Mouse (Mus musculus): ENCODE data around the gene Gramd4. TPM values are rescaled to one million over a fixed set of nuclear protein-coding genes. Genes with fewer than 3 reads are reported as not detected.
"Not testable (repeated sequence)": the region's sequence is repeated elsewhere in the genome, so short reads cannot be mapped to it uniquely, and the experiment has no call there.

Gramd4 gene
- polyA plus RNA-seq, 1 experiment from 2014 or later, result 33.4 TPM

DNA sequence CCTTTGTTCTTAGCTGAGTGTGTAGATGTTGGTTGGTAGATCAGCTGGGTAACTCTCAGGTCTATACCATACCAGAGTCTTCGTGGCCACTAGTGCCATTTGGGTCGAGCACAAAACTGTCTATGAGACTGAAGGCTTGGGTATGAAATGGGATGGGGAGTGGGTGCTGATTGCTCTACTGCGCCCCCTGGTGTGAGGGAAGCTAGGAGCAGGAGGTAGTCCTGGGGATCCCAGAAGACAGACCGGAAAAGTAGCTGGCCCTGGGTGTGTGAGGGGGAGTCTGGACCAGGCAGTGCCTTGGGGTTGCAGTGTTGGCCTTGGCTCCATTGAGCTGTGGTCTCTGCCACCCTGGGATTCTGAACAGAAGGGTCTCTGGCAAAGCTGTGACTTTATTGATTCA is 80.1 kb downstream of the Gramd4 start:
- Histone ChIP-seq H3K9ac (no peak overlapping the region), H3K4me3 (replicated peaks) (no peak overlapping the region), H3K9me3 (no peaks in the 10 kb centered on the region), H3K27me3 (no peaks in the 10 kb centered on the region), H3K36me3 (replicated peaks) (peaks cover 48% of the 10 kb centered on the region), H3K4me2 (no peak overlapping the region), H3K27ac (no peak overlapping the region), H3K4me1 (peaks cover 11% of the 10 kb centered on the region)
- 72% methylated on average over 4 of the region's 4 CpGs for WGBS
- no peak for ATAC-seq (ENCODE audit: low FRiP score)

DNA sequence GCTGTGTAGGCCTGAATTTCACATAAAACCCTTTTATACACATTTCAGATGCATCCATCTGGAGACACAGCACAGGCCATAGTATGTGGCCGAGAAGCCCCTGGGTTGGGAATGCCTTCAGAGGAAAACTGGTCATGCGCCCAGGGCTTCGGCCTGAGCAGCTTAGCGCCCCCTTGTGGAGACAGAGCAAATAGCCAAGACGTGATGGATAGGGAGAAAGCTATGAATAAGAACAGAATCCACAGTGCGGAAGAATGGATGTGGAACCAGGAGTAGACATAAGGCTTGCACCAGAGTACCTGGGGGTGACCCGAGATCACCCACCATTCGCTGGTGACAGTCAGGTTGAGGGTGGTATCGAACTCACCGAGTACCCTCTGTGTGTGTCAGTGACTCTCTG is 82.8 kb downstream of the Gramd4 start:
- WGBS, result 35% methylated on average over 10 of the region's 10 CpGs
- no peaks in the 10 kb centered on the region for H3K9me3 ChIP-seq
- H3K27ac ChIP-seq, result no peak overlapping the region
- H3K4me3 ChIP-seq (replicated peaks), result no peak overlapping the region
- H3K9ac ChIP-seq, result no peak overlapping the region
- ATAC-seq (ENCODE audit: low FRiP score), result peak; percentile 11; the same call in 1 of the 2 replicates
- peaks cover 45% of the 10 kb centered on the region for H3K36me3 ChIP-seq (replicated peaks)
- no peak overlapping the region for H3K4me2 ChIP-seq
- H3K27me3 ChIP-seq, result no peaks in the 10 kb centered on the region
- H3K4me1 ChIP-seq, result peaks cover 6% of the 10 kb centered on the region; the same call in 1 of the 2 replicates

DNA sequence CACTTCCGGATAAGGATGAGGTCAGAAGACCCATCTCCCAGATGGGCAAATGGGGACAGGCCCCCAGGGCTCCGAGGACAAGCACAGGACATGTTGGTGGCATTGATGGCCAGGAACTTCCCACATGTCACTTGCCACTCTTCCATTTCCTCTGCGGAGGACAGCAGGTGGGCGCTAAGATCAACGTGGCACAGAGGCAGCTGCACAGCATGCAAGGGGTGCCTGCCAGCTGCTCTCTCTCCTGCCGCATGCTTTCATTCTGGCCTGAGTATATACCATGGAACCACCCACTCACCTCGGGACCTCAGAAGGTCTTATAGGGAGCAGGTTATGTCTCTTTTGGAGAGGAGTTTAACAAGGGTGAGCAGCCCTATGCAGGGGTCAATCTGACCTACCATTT is 87.1 kb downstream of the Gramd4 start:
- peaks cover 57% of the 10 kb centered on the region for H3K36me3 ChIP-seq (replicated peaks)
- no peak overlapping the region for H3K27ac ChIP-seq
- no peak overlapping the region for H3K9ac ChIP-seq
- H3K9me3 ChIP-seq, result no peaks in the 10 kb centered on the region
- no peaks in the 10 kb centered on the region for H3K27me3 ChIP-seq
- 87% methylated on average over 7 of the region's 7 CpGs for WGBS
- ATAC-seq (ENCODE audit: low FRiP score), result no peak
- no peak overlapping the region for H3K4me2 ChIP-seq
- no peak overlapping the region for H3K4me3 ChIP-seq (replicated peaks)
- H3K4me1 ChIP-seq, result peaks cover 6% of the 10 kb centered on the region; the same call in 1 of the 2 replicates

GRCm38 (mm10) chr15:86145046-86145445 is 87.6 kb downstream of the Gramd4 start:
- H3K9ac ChIP-seq, result no peak overlapping the region
- H3K27me3 ChIP-seq, result no peaks in the 10 kb centered on the region
- no peak overlapping the region for H3K4me3 ChIP-seq (replicated peaks)
- no peaks in the 10 kb centered on the region for H3K9me3 ChIP-seq
- H3K4me1 ChIP-seq, result peaks cover 1% of the 10 kb centered on the region; the same call in 1 of the 2 replicates
- 94% methylated on average over 7 of the region's 7 CpGs for WGBS
- H3K36me3 ChIP-seq (replicated peaks), result peaks cover 57% of the 10 kb centered on the region
- no peak overlapping the region for H3K27ac ChIP-seq
- H3K4me2 ChIP-seq, result no peak overlapping the region
- ATAC-seq (ENCODE audit: low FRiP score), result no peak

DNA sequence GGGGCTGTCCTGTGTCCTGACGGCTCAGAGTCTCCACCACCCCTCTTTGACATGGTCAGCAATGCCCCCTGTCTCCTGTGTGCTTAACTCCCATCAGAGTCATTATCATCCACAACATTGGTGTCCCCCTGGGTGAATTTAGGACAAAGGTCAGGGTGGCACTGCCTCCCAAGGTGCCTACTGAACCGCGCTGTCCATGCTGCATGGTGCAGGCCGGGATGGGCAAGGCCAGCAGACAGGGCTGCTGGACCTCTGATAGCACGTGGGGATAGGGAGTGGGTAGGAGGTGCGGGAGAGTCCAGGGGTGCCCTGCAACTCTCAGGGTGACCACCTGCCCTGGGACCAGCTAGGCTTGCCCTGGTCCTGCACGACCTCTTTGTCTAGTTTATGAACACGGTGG is 89.4 kb downstream of the Gramd4 start:
- Histone ChIP-seq H3K4me1 (no peaks in the 10 kb centered on the region), H3K36me3 (replicated peaks) (peaks cover 60% of the 10 kb centered on the region), H3K4me3 (replicated peaks) (no peak overlapping the region), H3K9me3 (no peaks in the 10 kb centered on the region), H3K9ac (no peak overlapping the region), H3K27ac (no peak overlapping the region), H3K27me3 (no peaks in the 10 kb centered on the region), H3K4me2 (no peak overlapping the region)
- WGBS, result 92% methylated on average over 8 of the region's 8 CpGs
- ATAC-seq (ENCODE audit: low FRiP score), result no peak

GRCm38 (mm10) chr15:86150593-86150992 is 93.1 kb downstream of the Gramd4 start:
- ATAC-seq (ENCODE audit: low FRiP score), result no peak
- Histone ChIP-seq H3K4me1 (no peaks in the 10 kb centered on the region), H3K27ac (no peak overlapping the region), H3K27me3 (no peaks in the 10 kb centered on the region), H3K36me3 (replicated peaks) (peaks cover 54% of the 10 kb centered on the region), H3K9ac (no peak overlapping the region), H3K4me2 (no peak overlapping the region), H3K4me3 (replicated peaks) (no peak overlapping the region), H3K9me3 (no peaks in the 10 kb centered on the region)
- 69% methylated on average over 4 of the region's 4 CpGs for WGBS

GRCm38 (mm10) chr15:86153481-86153960 is 96.0 kb downstream of the Gramd4 start:
- no peak overlapping the region for H3K4me2 ChIP-seq
- WGBS, result 89% methylated on average over 12 of the region's 12 CpGs
- H3K27ac ChIP-seq, result no peak overlapping the region
- H3K27me3 ChIP-seq, result no peaks in the 10 kb centered on the region
- H3K4me1 ChIP-seq, result no peaks in the 10 kb centered on the region
- peaks cover 48% of the 10 kb centered on the region for H3K36me3 ChIP-seq (replicated peaks)
- ATAC-seq (ENCODE audit: low FRiP score), result no peak
- H3K9me3 ChIP-seq, result no peaks in the 10 kb centered on the region
- no peak overlapping the region for H3K9ac ChIP-seq
- H3K4me3 ChIP-seq (replicated peaks), result no peak overlapping the region

- Histone ChIP-seq H3K4me1 (no peaks in the 10 kb centered on the region), H3K9me3 (no peaks in the 10 kb centered on the region), H3K36me3 (replicated peaks) (peaks cover 37% of the 10 kb centered on the region), H3K27me3 (no peaks in the 10 kb centered on the region), H3K4me2 (no peak overlapping the region), H3K27ac (no peak overlapping the region), H3K9ac (no peak overlapping the region), H3K4me3 (replicated peaks) (no peak overlapping the region)
- 86% methylated on average over 5 of the region's 5 CpGs for WGBS
- ATAC-seq (ENCODE audit: low FRiP score), result no peak
Observed at GRCm38 (mm10) chr15:86156492-86156891, 99.0 kb downstream of the Gramd4 start.

GRCm38 (mm10) chr15:86159093-86159492 is 101.6 kb downstream of the Gramd4 start:
- Histone ChIP-seq H3K27me3 (no peaks in the 10 kb centered on the region), H3K4me1 (no peaks in the 10 kb centered on the region), H3K27ac (no peak overlapping the region), H3K9me3 (no peaks in the 10 kb centered on the region), H3K36me3 (replicated peaks) (peaks cover 33% of the 10 kb centered on the region), H3K4me2 (no peak overlapping the region), H3K4me3 (replicated peaks) (no peak overlapping the region), H3K9ac (no peak overlapping the region)
- WGBS, result 88% methylated on average over 16 of the region's 16 CpGs
- no peak for ATAC-seq (ENCODE audit: low FRiP score)

DNA sequence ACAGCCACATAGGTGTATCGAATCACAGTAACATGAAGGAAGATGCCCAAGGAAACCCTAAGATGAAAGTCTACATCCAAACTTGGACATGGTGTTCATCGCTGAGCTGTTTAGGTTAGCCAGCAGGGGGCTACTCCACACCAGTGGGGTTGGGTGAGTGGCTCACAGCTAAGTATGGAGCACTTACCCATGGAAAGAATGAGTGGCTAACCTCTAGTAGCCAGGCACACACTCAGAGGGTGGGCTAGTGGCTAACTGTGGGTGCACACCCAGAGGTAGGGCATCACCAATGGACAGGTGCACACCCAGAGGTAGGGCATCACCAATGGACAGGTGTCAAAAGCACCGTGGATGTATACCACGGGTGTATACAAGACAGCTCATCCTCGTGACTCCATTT is 102.2 kb downstream of the Gramd4 start:
- Histone ChIP-seq H3K4me1 (no peaks in the 10 kb centered on the region), H3K9ac (no peak overlapping the region), H3K9me3 (no peaks in the 10 kb centered on the region), H3K27ac (no peak overlapping the region), H3K4me2 (no peak overlapping the region), H3K27me3 (no peaks in the 10 kb centered on the region), H3K4me3 (replicated peaks) (no peak overlapping the region), H3K36me3 (replicated peaks) (peaks cover 31% of the 10 kb centered on the region)
- WGBS, result 91% methylated on average over 5 of the region's 5 CpGs
- no peak for ATAC-seq (ENCODE audit: low FRiP score)

- Histone ChIP-seq H3K36me3 (replicated peaks) (peaks cover 24% of the 10 kb centered on the region), H3K27ac (no peak overlapping the region), H3K27me3 (no peaks in the 10 kb centered on the region), H3K4me3 (replicated peaks) (no peak overlapping the region), H3K4me2 (no peak overlapping the region), H3K9ac (no peak overlapping the region), H3K9me3 (no peaks in the 10 kb centered on the region), H3K4me1 (no peaks in the 10 kb centered on the region)
- 93% methylated on average over 10 of the region's 10 CpGs for WGBS
- ATAC-seq (ENCODE audit: low FRiP score), result no peak
Observed at GRCm38 (mm10) chr15:86160906-86161305, 103.4 kb downstream of the Gramd4 start.

DNA sequence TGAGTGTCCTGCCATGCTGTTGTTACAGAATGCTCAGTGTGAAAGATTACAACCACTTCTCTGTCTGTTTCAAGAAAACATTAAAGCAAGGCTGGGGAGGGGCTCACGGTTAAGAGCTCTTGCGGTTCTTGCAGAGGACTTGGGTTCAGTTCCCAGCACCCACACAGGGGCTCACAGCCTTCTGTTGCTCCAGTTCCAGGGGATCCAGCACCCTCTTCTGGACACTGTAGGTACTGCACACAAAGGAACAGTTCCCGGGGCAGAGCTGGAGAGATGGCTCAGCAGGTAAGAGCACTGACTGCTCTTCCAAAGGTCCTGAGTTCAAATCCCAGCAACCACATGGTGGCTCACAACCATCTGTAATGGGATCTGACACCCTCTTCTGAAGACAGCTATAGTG is 104.3 kb downstream of the Gramd4 start:
- peaks cover 17% of the 10 kb centered on the region for H3K36me3 ChIP-seq (replicated peaks)
- not testable (repeated sequence) for H3K9ac ChIP-seq; ATAC-seq (ENCODE audit: low FRiP score); H3K4me2 ChIP-seq; H3K9me3 ChIP-seq; H3K27me3 ChIP-seq; H3K27ac ChIP-seq; H3K4me1 ChIP-seq; H3K4me3 ChIP-seq (replicated peaks)
- 100% methylated on average over 3 of the region's 3 CpGs for WGBS

- ATAC-seq (ENCODE audit: low FRiP score), result no peak
- no peak overlapping the region for H3K4me3 ChIP-seq (replicated peaks)
- WGBS, result 79% methylated on average over 21 of the region's 21 CpGs
- H3K27ac ChIP-seq, result no peak overlapping the region
- H3K4me2 ChIP-seq, result no peak overlapping the region
- H3K9ac ChIP-seq, result no peak overlapping the region
- H3K4me1 ChIP-seq, result peaks cover 18% of the 10 kb centered on the region
- H3K27me3 ChIP-seq, result no peaks in the 10 kb centered on the region
- peaks cover 17% of the 10 kb centered on the region for H3K36me3 ChIP-seq (replicated peaks)
- H3K9me3 ChIP-seq, result no peaks in the 10 kb centered on the region
Observed at GRCm38 (mm10) chr15:86164718-86165345, 107.3 kb downstream of the Gramd4 start.
